Mouse (Mus musculus): ENCODE results near the gene Gm20916.
"Not testable (repeated sequence)": the region's sequence is repeated elsewhere in the genome, so short reads cannot be mapped to it uniquely, and the experiment has no call there.

Gene Gm20916

DNA sequence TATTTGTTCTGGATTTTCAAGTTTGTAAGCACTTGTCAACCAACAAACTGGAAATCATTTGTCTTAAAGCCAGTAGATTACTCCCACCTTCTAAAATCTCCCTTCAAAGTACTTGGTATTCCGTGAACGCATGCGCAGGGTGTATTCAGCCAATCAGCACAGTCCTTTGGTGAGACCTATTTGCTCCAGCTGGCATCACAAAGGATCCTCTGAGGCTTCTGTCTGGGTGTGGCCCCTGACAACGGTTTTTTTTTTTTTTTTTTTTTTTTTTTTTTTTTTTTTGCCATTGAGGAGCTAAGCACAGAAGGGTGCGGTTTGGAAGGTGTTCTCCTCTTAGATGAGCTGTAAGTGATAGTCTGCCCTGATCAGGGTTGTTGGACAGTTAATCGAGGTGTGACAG lies at the start of gene Gm20916:
Gene Gm20916 (plus strand): TSS at position 301 of the 400 bp plus-strand sequence.
- in situ Hi-C loops (cut with MboI, MseI), result not testable (repeated sequence)

All from T-helper 2 cell (primary cell).